Mouse (Mus musculus): Measurements from ENCODE around the gene Ugt1a7c. TPM values are rescaled to one million over a fixed set of nuclear protein-coding genes. Genes with fewer than 3 reads are reported as not detected.
"Not testable (repeated sequence)": the region's sequence is repeated elsewhere in the genome, so short reads cannot be mapped to it uniquely, and the experiment has no call there.

Gene Ugt1a7c
- total and polyA plus RNA-seq, 2 experiments from 2014 or later: 1.3 to 2.1 TPM

- not testable (repeated sequence) for ATAC-seq; H3K9me3 ChIP-seq (ENCODE audit: low read length)
- 85% methylated on average over 4 of the region's 4 CpGs for WGBS
These were observed 31.0 kb downstream of the Ugt1a7c start for GRCm38 (mm10) chr1:88125827-88126360.

GRCm38 (mm10) chr1:88129091-88129490 lies 34.2 kb downstream of the Ugt1a7c start:
- H3K4me2 ChIP-seq (ENCODE audit: low read depth, low read length); H3K4me1 ChIP-seq (ENCODE audit: insufficient read depth, low read length); H3K9me3 ChIP-seq (ENCODE audit: low read length); H3K27me3 ChIP-seq (ENCODE audit: insufficient read depth, low read length); DNase-seq (ENCODE audit: low spot score); H3K9ac ChIP-seq (replicated peaks; ENCODE audit: low read length); ATAC-seq; H3K27ac ChIP-seq; H3K36me3 ChIP-seq (ENCODE audit: insufficient read depth, low read length); H3K4me3 ChIP-seq (ENCODE audit: low read length): not testable (repeated sequence)
- 88% methylated on average over 2 of the region's 2 CpGs for WGBS

More at GRCm38 (mm10) chr1:88125827-88126360, 31.0 kb downstream of the Ugt1a7c start:
- not testable (repeated sequence) for H3K9ac ChIP-seq (replicated peaks; ENCODE audit: low read length); H3K36me3 ChIP-seq (ENCODE audit: insufficient read depth, low read length); H3K4me2 ChIP-seq (ENCODE audit: low read depth, low read length); DNase-seq (ENCODE audit: low spot score); H3K4me1 ChIP-seq (ENCODE audit: insufficient read depth, low read length); H3K27me3 ChIP-seq (ENCODE audit: insufficient read depth, low read length); H3K4me3 ChIP-seq (ENCODE audit: low read length); H3K27ac ChIP-seq
- peak; percentile 40; the same call in 1 of the 2 replicates for TF ChIP-seq CTCF (IDR thresholded peaks at IDR 0.05; ENCODE audit: low read depth)

GRCm38 (mm10) chr1:88130223-88130622 lies 35.4 kb downstream of the Ugt1a7c start:
- not testable (repeated sequence) for H3K4me3 ChIP-seq (ENCODE audit: low read length); H3K4me1 ChIP-seq (ENCODE audit: insufficient read depth, low read length); H3K9ac ChIP-seq (replicated peaks; ENCODE audit: low read length); H3K36me3 ChIP-seq (ENCODE audit: insufficient read depth, low read length); ATAC-seq; H3K4me2 ChIP-seq (ENCODE audit: low read depth, low read length); DNase-seq (ENCODE audit: low spot score); H3K9me3 ChIP-seq (ENCODE audit: low read length); H3K27me3 ChIP-seq (ENCODE audit: insufficient read depth, low read length); H3K27ac ChIP-seq
- WGBS: 81% methylated on average over 1 of the region's 1 CpGs

GRCm38 (mm10) chr1:88133908-88134456 lies 39.1 kb downstream of the Ugt1a7c start:
- peak; percentile 45 for ATAC-seq
- 37% methylated on average over 3 of the region's 3 CpGs for WGBS

GRCm38 (mm10) chr1:88134457-88135011 lies 39.7 kb downstream of the Ugt1a7c start, which contains the start of gene Ugt1a6a:
TSS of gene Ugt1a6a (plus strand) at chr1:88134809.
- not testable (repeated sequence) for H3K4me1 ChIP-seq (ENCODE audit: insufficient read depth, low read length); H3K27me3 ChIP-seq (ENCODE audit: insufficient read depth, low read length); H3K36me3 ChIP-seq (ENCODE audit: insufficient read depth, low read length); H3K4me2 ChIP-seq (ENCODE audit: low read depth, low read length); H3K4me3 ChIP-seq (ENCODE audit: low read length); H3K9me3 ChIP-seq (ENCODE audit: low read length); H3K9ac ChIP-seq (replicated peaks; ENCODE audit: low read length)
- H3K27ac ChIP-seq: peak within 1 kb of the TSS; percentile 68; the same call in 1 of the 2 replicates
- 40% methylated on average over 5 of the region's 5 CpGs for WGBS
- peak; percentile 89 for ATAC-seq
- DNase-seq (ENCODE audit: low spot score): peak; percentile 70

More at GRCm38 (mm10) chr1:88133908-88134456, 39.1 kb downstream of the Ugt1a7c start:
- no peak for TF ChIP-seq CTCF (IDR thresholded peaks at IDR 0.05; ENCODE audit: low read depth)
- H3K27me3 ChIP-seq (ENCODE audit: insufficient read depth, low read length): no peaks in the 10 kb centered on the region
- no peaks in the 10 kb centered on the region for H3K36me3 ChIP-seq (ENCODE audit: insufficient read depth, low read length)
- H3K4me1 ChIP-seq (ENCODE audit: insufficient read depth, low read length): no peaks in the 10 kb centered on the region
- H3K9ac ChIP-seq (replicated peaks; ENCODE audit: low read length): no peak overlapping the region
- peak overlapping the region; percentile 68; the same call in 1 of the 2 replicates for H3K27ac ChIP-seq
- peak; percentile 54 for DNase-seq (ENCODE audit: low spot score)
- H3K9me3 ChIP-seq (ENCODE audit: low read length): no peaks in the 10 kb centered on the region
- H3K4me3 ChIP-seq (ENCODE audit: low read length): no peak overlapping the region
- no peak overlapping the region for H3K4me2 ChIP-seq (ENCODE audit: low read depth, low read length)

GRCm38 (mm10) chr1:88135229-88135904 lies 40.5 kb downstream of the Ugt1a7c start:
- H3K4me2 ChIP-seq (ENCODE audit: low read depth, low read length); H3K9ac ChIP-seq (replicated peaks; ENCODE audit: low read length); H3K4me3 ChIP-seq (ENCODE audit: low read length); H3K4me1 ChIP-seq (ENCODE audit: insufficient read depth, low read length); H3K9me3 ChIP-seq (ENCODE audit: low read length); ATAC-seq; H3K36me3 ChIP-seq (ENCODE audit: insufficient read depth, low read length); H3K27ac ChIP-seq; DNase-seq (ENCODE audit: low spot score); H3K27me3 ChIP-seq (ENCODE audit: insufficient read depth, low read length): not testable (repeated sequence)
- 88% methylated on average over 5 of the region's 6 CpGs for WGBS

- Histone ChIP-seq H3K9me3 (ENCODE audit: low read length) (no peaks in the 10 kb centered on the region), H3K4me3 (ENCODE audit: low read length) (no peak overlapping the region), H3K36me3 (ENCODE audit: insufficient read depth, low read length) (no peaks in the 10 kb centered on the region), H3K4me1 (ENCODE audit: insufficient read depth, low read length) (no peaks in the 10 kb centered on the region), H3K9ac (replicated peaks; ENCODE audit: low read length) (no peak overlapping the region), H3K27me3 (ENCODE audit: insufficient read depth, low read length) (no peaks in the 10 kb centered on the region), H3K27ac (no peak overlapping the region), H3K4me2 (ENCODE audit: low read depth, low read length) (no peak overlapping the region)
- no peak for DNase-seq (ENCODE audit: low spot score)
- ATAC-seq: no peak
- TF ChIP-seq CTCF (IDR thresholded peaks at IDR 0.05; ENCODE audit: low read depth): no peak
- WGBS: 55% methylated on average over 2 of the region's 2 CpGs
These were observed 41.8 kb downstream of the Ugt1a7c start for GRCm38 (mm10) chr1:88136646-88137045.
